Mouse (Mus musculus): ENCODE data around the gene Anpep. TPM values are rescaled to one million over a fixed set of nuclear protein-coding genes. Genes with fewer than 3 reads are reported as not detected.

Anpep gene
- polyA plus RNA-seq (2015; fragmentation: Nextera tagmentation; extraction: Ambion mirVana): 0.99 and 1.9 TPM in 2 replicates

- no peak within 1 kb of the TSS for H3K9ac ChIP-seq
- no peak for ATAC-seq
- H3K9me3 ChIP-seq (replicated peaks): no peaks in the 10 kb centered on the region
- 83% methylated on average over 9 of the region's 9 CpGs for WGBS
- H3K27me3 ChIP-seq: no peaks in the 10 kb centered on the region
- H3K36me3 ChIP-seq (ENCODE audit: poor library complexity, severe bottlenecking): no peaks in the 10 kb centered on the region
- H3K4me2 ChIP-seq: no peak within 1 kb of the TSS
- no peak within 1 kb of the TSS for H3K27ac ChIP-seq
- no peaks in the 10 kb centered on the region for H3K4me1 ChIP-seq
- H3K4me3 ChIP-seq: no peak within 1 kb of the TSS
Observed at GRCm38 (mm10) chr7:79860811-79861210, at the start of gene Anpep. TSS of gene Anpep (minus strand) at chr7:79861059.

GRCm38 (mm10) chr7:79907356-79907755 lies 46.5 kb upstream of the Anpep start:
- Histone ChIP-seq H3K4me1 (no peaks in the 10 kb centered on the region), H3K9ac (no peak overlapping the region), H3K27me3 (no peaks in the 10 kb centered on the region), H3K36me3 (ENCODE audit: poor library complexity, severe bottlenecking) (peaks cover 77% of the 10 kb centered on the region), H3K27ac (no peak overlapping the region), H3K9me3 (replicated peaks) (no peaks in the 10 kb centered on the region), H3K4me3 (no peak overlapping the region), H3K4me2 (no peak overlapping the region)
- no peak for ATAC-seq
- 86% methylated on average over 2 of the region's 2 CpGs for WGBS

- Histone ChIP-seq H3K4me3 (no peak overlapping the region), H3K9me3 (replicated peaks) (no peaks in the 10 kb centered on the region), H3K27ac (no peak overlapping the region), H3K9ac (no peak overlapping the region), H3K4me1 (no peaks in the 10 kb centered on the region), H3K36me3 (ENCODE audit: poor library complexity, severe bottlenecking) (peaks cover 81% of the 10 kb centered on the region), H3K27me3 (no peaks in the 10 kb centered on the region), H3K4me2 (no peak overlapping the region)
- 89% methylated on average over 3 of the region's 3 CpGs for WGBS
- no peak for ATAC-seq
Observed at GRCm38 (mm10) chr7:79906914-79907313, 46.1 kb upstream of the Anpep start.

GRCm38 (mm10) chr7:79905193-79905592 lies 44.3 kb upstream of the Anpep start:
- Histone ChIP-seq H3K9ac (no peak overlapping the region), H3K9me3 (replicated peaks) (no peaks in the 10 kb centered on the region), H3K4me1 (no peaks in the 10 kb centered on the region), H3K4me3 (no peak overlapping the region), H3K27ac (no peak overlapping the region), H3K4me2 (no peak overlapping the region), H3K27me3 (no peaks in the 10 kb centered on the region), H3K36me3 (ENCODE audit: poor library complexity, severe bottlenecking) (peaks cover 90% of the 10 kb centered on the region)
- no peak for ATAC-seq
- WGBS: 94% methylated on average over 4 of the region's 4 CpGs

- peaks cover 89% of the 10 kb centered on the region for H3K36me3 ChIP-seq (ENCODE audit: poor library complexity, severe bottlenecking)
- no peak for ATAC-seq
- 94% methylated on average over 8 of the region's 8 CpGs for WGBS
- H3K4me1 ChIP-seq: no peaks in the 10 kb centered on the region
- H3K27me3 ChIP-seq: no peaks in the 10 kb centered on the region
- no peak overlapping the region for H3K4me2 ChIP-seq
- no peak overlapping the region for H3K27ac ChIP-seq
- H3K9me3 ChIP-seq (replicated peaks): no peaks in the 10 kb centered on the region
- H3K4me3 ChIP-seq: no peak overlapping the region
- H3K9ac ChIP-seq: no peak overlapping the region
Observed at GRCm38 (mm10) chr7:79903160-79903792, 42.4 kb upstream of the Anpep start.

GRCm38 (mm10) chr7:79900753-79901152 lies 39.9 kb upstream of the Anpep start:
- peaks cover 80% of the 10 kb centered on the region for H3K36me3 ChIP-seq (ENCODE audit: poor library complexity, severe bottlenecking)
- no peaks in the 10 kb centered on the region for H3K9me3 ChIP-seq (replicated peaks)
- 97% methylated on average over 6 of the region's 6 CpGs for WGBS
- H3K9ac ChIP-seq: no peak overlapping the region
- no peaks in the 10 kb centered on the region for H3K4me1 ChIP-seq
- H3K4me3 ChIP-seq: no peak overlapping the region
- H3K4me2 ChIP-seq: no peak overlapping the region
- no peak overlapping the region for H3K27ac ChIP-seq
- H3K27me3 ChIP-seq: no peaks in the 10 kb centered on the region
- ATAC-seq: no peak

GRCm38 (mm10) chr7:79895225-79895624 lies 34.4 kb upstream of the Anpep start:
- peaks cover 72% of the 10 kb centered on the region for H3K36me3 ChIP-seq (ENCODE audit: poor library complexity, severe bottlenecking)

GRCm38 (mm10) chr7:79894790-79895189 lies 33.9 kb upstream of the Anpep start:
- H3K36me3 ChIP-seq (ENCODE audit: poor library complexity, severe bottlenecking): peaks cover 72% of the 10 kb centered on the region
- no peaks in the 10 kb centered on the region for H3K27me3 ChIP-seq
- 90% methylated on average over 1 of the region's 1 CpGs for WGBS
- no peak overlapping the region for H3K4me3 ChIP-seq
- H3K9ac ChIP-seq: no peak overlapping the region
- H3K27ac ChIP-seq: no peak overlapping the region
- no peak overlapping the region for H3K4me2 ChIP-seq
- no peak for ATAC-seq
- no peaks in the 10 kb centered on the region for H3K9me3 ChIP-seq (replicated peaks)
- H3K4me1 ChIP-seq: no peaks in the 10 kb centered on the region

More at GRCm38 (mm10) chr7:79895225-79895624, 34.4 kb upstream of the Anpep start:
- Histone ChIP-seq H3K4me2 (no peak overlapping the region), H3K27ac (no peak overlapping the region), H3K9me3 (replicated peaks) (no peaks in the 10 kb centered on the region), H3K9ac (no peak overlapping the region), H3K27me3 (no peaks in the 10 kb centered on the region), H3K4me1 (no peaks in the 10 kb centered on the region), H3K4me3 (no peak overlapping the region)
- no peak for ATAC-seq
- WGBS: 81% methylated on average over 3 of the region's 3 CpGs

- Histone ChIP-seq H3K9me3 (replicated peaks) (no peaks in the 10 kb centered on the region), H3K36me3 (ENCODE audit: poor library complexity, severe bottlenecking) (peaks cover 63% of the 10 kb centered on the region), H3K4me2 (no peak overlapping the region), H3K27me3 (no peaks in the 10 kb centered on the region), H3K4me3 (no peak overlapping the region), H3K27ac (no peak overlapping the region), H3K9ac (no peak overlapping the region), H3K4me1 (no peaks in the 10 kb centered on the region)
- WGBS: 97% methylated on average over 6 of the region's 6 CpGs
- ATAC-seq: no peak
Observed at GRCm38 (mm10) chr7:79892576-79893428, 31.9 kb upstream of the Anpep start.

GRCm38 (mm10) chr7:79890436-79891221 lies 29.8 kb upstream of the Anpep start:
- no peak overlapping the region for H3K4me2 ChIP-seq
- no peak for ATAC-seq
- H3K4me1 ChIP-seq: no peaks in the 10 kb centered on the region
- H3K9ac ChIP-seq: no peak overlapping the region
- H3K36me3 ChIP-seq (ENCODE audit: poor library complexity, severe bottlenecking): peaks cover 58% of the 10 kb centered on the region
- H3K27ac ChIP-seq: no peak overlapping the region
- no peaks in the 10 kb centered on the region for H3K27me3 ChIP-seq
- no peaks in the 10 kb centered on the region for H3K9me3 ChIP-seq (replicated peaks)
- H3K4me3 ChIP-seq: no peak overlapping the region
- 90% methylated on average over 15 of the region's 15 CpGs for WGBS

- Histone ChIP-seq H3K4me2 (no peak overlapping the region), H3K4me1 (no peaks in the 10 kb centered on the region), H3K27me3 (no peaks in the 10 kb centered on the region), H3K4me3 (no peak overlapping the region), H3K9me3 (replicated peaks) (no peaks in the 10 kb centered on the region), H3K27ac (no peak overlapping the region), H3K9ac (no peak overlapping the region), H3K36me3 (ENCODE audit: poor library complexity, severe bottlenecking) (peaks cover 48% of the 10 kb centered on the region)
- ATAC-seq: no peak
- 95% methylated on average over 9 of the region's 9 CpGs for WGBS
Observed at GRCm38 (mm10) chr7:79888603-79889002, 27.7 kb upstream of the Anpep start.

All from forebrain, embryonic 13.5 days (tissue).